Mouse (Mus musculus) erythroblast, embryonic 14.5 days (primary cell): ENCODE results near the gene Gimap3.

Experiments used
- GATA1 ChIP-seq: IDR thresholded peaks from 2 replicates; pipeline ENCODE4 v1.6.1; 2012; ENCODE audit warnings: low read length, inconsistent platforms, mixed read lengths
- TAL1 ChIP-seq: IDR thresholded peaks from 3 replicates; pipeline ENCODE4 v1.6.1; 2012; ENCODE audit warnings: low read length, inconsistent platforms, mixed read lengths

GRCm38 (mm10) chr6:48738961-48739779, 31.5 kb downstream of the Gimap3 start, which contains the start of gene Gimap1:
- TF ChIP-seq GATA1, result no peak
- TF ChIP-seq TAL1, result no peak
